Mouse (Mus musculus) spleen, postnatal 14 days (tissue): Measurements from ENCODE around the gene Zscan20.
"Not testable (repeated sequence)": the region's sequence is repeated elsewhere in the genome, so short reads cannot be mapped to it uniquely, and the experiment has no call there.

ENCODE experiments used
- DNase-seq, 2 experiments: peaks; one replicate each; pipeline ENCODE4 v3.0.0; 2021 to 2022; ENCODE audit warnings: low spot score in 2 of 2

The Zscan20 gene

DNA sequence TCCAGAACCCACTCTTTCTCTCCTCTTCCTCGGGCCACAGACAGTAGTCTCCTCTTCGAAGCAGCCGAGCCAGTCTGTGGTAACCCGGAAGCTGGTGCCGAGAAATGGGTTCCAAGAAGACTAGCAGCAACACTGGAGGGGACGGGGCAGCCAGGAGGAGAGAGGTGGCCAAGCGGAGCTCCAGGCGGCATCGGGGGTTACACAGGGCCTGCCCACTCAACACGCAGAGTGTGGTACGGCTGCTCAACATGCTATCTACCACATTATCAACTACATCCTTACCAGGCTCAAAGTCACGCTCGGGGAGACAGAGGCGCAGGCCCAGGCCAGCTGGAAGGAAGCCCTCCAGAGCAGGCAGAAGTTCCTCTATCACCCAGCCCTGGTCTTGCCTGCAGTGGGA is 5.9 kb upstream of the Zscan20 start:
- no peak for DNase-seq

DNA sequence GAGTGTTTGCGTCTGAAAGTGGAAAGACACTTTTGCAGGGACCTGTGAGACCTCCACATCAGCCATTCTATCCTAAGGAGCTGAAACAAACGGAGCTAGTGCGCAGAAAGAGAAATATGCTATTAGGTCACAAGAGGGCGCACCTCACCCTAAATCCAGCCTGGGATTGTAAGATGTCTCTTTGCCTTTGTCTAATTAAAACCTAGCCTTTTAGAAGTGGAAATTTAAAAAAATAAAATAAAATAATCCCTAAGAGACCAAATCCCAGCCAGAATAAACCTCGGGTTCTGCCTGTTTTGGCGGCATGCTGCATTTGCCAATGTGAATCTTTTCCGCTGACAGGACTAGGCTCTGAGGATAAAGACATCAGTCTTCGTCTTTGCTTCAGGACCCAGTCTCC is 3.4 kb upstream of the Zscan20 start:
- DNase-seq: no peak

DNA sequence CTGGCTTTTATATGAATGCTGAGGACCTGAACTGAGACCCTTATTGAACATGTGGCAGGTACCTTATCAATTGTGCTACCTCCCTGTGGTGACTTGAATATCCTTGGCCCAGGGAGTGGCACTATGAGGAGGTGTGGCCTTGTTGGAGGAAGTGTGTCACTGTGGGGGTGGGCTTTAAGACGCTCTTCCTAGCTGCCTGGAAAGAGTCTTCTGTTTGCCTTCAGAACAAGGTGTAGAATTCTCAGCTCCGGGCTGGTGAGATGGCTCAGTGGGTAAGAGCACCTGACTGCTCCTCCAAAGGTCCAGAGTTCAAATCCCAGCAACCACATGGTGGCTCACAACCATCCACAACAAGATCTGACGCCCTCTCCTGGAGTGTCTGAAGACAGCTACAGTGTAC is 1.8 kb upstream of the Zscan20 start:
- DNase-seq: not testable (repeated sequence)

GRCm38 (mm10) chr4:128610706-128611105 is 808 bp upstream of the Zscan20 start:
- no peak for DNase-seq

DNA sequence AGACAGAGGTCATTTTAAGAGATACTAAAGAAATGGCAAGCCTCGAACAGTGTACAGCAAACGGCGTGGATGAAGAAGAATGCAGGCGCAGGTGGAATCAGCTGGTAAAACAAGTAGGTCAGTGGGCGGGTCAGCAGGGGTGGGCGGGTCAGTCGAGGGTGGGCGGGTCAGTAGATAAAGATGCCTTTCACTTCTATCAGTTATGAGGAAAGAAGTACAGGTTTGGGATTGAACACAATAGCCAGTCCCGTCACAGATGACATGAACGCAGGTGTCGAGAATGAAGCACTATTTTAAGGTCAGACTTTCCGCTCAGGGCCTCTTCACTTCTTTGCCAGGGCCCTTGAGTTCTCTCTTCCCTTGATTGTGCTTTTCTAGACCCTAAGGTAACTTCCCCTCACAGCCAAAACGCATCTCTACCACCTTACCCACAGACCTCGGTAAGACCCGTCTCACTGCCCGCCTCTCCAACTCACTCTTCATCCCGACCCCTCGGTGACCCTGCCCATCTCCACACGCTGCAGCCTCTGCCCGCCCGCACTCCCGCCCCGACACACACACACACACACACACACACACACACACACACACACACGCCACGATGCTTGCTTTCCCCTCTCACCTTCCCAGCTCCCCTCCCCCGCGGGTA is 498 bp downstream of the Zscan20 start:
- DNase-seq: no peak

GRCm38 (mm10) chr4:128607661-128608060 is 2.2 kb downstream of the Zscan20 start:
- DNase-seq: no peak

GRCm38 (mm10) chr4:128606586-128606985 is 3.3 kb downstream of the Zscan20 start:
- DNase-seq: no peak

DNA sequence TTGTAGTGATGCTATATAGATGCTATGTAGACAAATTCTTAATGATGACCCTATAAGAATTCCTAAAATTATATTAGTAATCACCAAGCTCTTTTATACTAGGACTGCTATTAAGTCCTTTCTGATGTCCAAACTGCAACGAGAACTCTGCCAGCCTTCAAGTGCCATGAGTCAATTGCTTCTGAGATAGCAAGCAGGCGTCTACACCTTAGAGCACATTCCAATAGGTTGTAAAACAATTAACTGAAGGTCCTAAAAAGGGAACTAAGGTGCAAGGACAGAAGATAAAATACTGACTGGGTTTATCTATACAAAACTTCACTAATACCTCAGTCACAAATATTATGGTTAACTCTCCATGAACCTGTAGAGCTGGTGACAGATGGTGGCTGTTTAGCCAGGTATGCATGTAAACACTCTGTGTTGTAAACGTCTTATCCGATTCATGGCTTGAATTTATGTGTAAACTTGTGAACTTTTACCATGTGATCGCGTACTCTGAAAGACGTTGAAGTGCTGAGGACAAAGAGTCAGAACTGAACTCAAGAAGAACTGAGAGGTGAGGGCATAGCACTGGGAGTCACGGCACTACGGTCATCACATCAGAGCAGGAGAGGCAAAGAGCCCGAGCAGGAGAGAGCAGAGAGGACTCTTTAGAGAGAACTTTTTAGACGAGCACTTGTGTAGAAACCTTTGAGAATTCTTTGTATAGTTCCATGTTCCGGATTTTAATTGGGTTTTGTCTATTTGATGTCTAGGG is 11.9 kb downstream of the Zscan20 start:
- DNase-seq: no peak

GRCm38 (mm10) chr4:128594062-128594461 is 15.8 kb downstream of the Zscan20 start:
- no peak for DNase-seq

- DNase-seq: no peak
Observed at GRCm38 (mm10) chr4:128593286-128593685, 16.6 kb downstream of the Zscan20 start.

GRCm38 (mm10) chr4:128579182-128579581 is 30.7 kb downstream of the Zscan20 start:
- peak in 1 of 2 experiments; percentile 38 for DNase-seq

GRCm38 (mm10) chr4:128575811-128576210 is 34.1 kb downstream of the Zscan20 start:
- DNase-seq: no peak

DNA sequence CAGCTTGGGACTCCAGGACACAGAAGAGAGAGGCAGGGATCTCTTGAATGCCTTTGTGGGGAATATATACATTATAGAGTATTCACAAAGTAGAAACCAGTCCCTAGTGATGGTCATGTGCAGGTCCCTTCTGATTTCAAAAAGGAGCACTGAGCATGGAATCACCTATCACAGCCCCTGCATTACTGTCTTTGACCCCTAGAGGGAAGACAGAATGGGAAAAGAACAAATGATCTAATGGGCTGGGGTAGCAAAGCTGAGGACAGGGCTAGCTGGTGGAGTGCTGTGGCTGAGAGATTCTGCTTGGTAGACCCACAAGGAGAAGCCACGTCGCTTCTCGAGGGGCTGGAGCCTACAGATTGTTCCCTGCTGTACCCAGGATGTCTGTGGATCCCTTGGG is 49.6 kb downstream of the Zscan20 start:
- no peak for DNase-seq

DNA sequence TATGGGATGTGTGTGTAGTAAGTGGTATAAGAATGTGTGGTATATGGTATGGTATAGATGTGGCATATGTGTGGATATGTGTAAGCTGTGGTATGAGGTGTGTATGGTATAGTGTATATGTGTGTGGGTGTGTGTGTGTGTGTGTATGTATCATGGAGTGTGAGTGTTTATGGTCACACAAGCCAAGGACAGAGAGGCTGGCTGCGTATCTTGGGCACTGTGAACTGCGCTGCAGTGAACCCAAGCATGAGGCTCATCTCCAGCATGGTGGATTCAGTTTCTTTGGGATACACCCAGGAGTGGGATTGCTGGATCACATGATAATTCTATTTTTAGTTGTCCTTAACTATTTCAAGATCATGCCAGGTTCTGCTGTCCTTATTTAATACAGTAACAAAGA is 55.7 kb downstream of the Zscan20 start:
- no peak for DNase-seq

DNA sequence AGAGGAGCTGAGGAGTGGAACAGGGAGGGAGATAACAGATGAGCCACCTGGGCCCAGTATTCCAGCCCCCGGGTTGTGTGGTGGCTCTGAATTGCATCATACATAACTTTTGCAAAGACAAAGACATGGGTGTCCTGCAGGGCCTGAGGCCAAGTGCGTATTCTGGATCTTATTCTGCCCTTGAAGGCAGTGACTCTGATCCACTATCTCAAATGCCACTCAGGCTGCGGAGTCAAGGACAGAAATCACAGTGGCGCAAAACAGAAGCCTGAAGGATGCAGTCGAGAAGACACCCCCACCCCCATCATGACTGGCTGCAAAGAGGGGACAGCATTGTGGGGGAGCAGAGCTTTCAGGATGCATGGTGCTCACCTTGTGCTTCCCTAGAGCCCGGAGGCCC is 59.1 kb downstream of the Zscan20 start:
- DNase-seq: no peak

DNA sequence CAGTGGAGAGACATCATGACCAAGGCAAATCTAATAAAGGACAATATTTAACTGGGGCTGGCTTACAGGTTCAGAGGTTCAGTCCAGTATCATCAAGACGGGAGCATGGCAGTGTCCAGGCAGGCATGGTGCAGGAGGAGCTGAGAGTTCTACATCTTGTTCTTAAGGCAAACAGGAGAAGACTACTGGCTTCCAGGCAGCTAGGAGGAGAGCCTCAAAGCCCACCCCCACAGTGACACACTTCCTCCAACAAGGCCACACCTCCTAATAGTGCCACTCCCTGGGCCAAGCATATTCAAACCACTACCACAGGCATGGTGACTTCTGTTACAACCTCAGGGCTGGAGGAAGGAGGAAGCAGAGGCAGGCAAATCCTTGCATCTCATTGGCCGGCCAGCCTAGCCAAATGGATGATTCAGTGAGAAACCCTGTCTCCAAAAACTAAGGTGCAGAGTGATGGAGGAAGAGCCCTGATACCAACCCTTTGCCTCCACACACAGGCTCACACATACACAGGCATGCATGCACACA is 65.9 kb downstream of the Zscan20 start:
- DNase-seq: not testable (repeated sequence)

- no peak for DNase-seq
Observed at GRCm38 (mm10) chr4:128543378-128543777, 66.5 kb downstream of the Zscan20 start.
